Mouse (Mus musculus): Measurements from ENCODE around the gene Mydgf. TPM values are rescaled to one million over a fixed set of nuclear protein-coding genes. Genes with fewer than 3 reads are reported as not detected.

Gene Mydgf
- polyA plus RNA-seq, 1 experiment from 2014 or later = 94.7 TPM

- H3K4me2 ChIP-seq (replicated peaks; ENCODE audit: low read depth, low read length) = no peak overlapping the region
- no peak for ATAC-seq (ENCODE audit: insufficient number of reproducible peaks, insufficient read depth, low FRiP score, low read depth)
- no peak overlapping the region for H3K27ac ChIP-seq (ENCODE audit: low read length)
- no peak overlapping the region for H3K4me3 ChIP-seq (ENCODE audit: low read depth, low read length)
- no peaks in the 10 kb centered on the region for H3K36me3 ChIP-seq (ENCODE audit: control insufficient read depth, insufficient read depth, low read length)
- WGBS = 47% methylated on average over 12 of the region's 12 CpGs
- no peak overlapping the region for H3K9ac ChIP-seq (replicated peaks; ENCODE audit: low read depth, low read length)
- H3K9me3 ChIP-seq (ENCODE audit: control insufficient read depth, low read depth, low read length) = no peaks in the 10 kb centered on the region
- H3K27me3 ChIP-seq (ENCODE audit: control insufficient read depth, insufficient read depth, low read length) = peaks cover 19% of the 10 kb centered on the region
- 0 out of 2 replicates have a peak, but pooled peaks cover under 1% of the 10 kb centered on the region for H3K4me1 ChIP-seq (ENCODE audit: control insufficient read depth, insufficient read depth, low read length)
These were observed 36.3 kb downstream of the Mydgf start for GRCm38 (mm10) chr17:56147420-56147819.

GRCm38 (mm10) chr17:56146131-56146530 lies 37.6 kb downstream of the Mydgf start:
- H3K9me3 ChIP-seq (ENCODE audit: control insufficient read depth, low read depth, low read length) = no peaks in the 10 kb centered on the region
- ATAC-seq (ENCODE audit: insufficient number of reproducible peaks, insufficient read depth, low FRiP score, low read depth) = no peak
- H3K27ac ChIP-seq (ENCODE audit: low read length) = no peak overlapping the region
- H3K4me1 ChIP-seq (ENCODE audit: control insufficient read depth, insufficient read depth, low read length) = peaks cover 8% of the 10 kb centered on the region; the same call in 1 of the 2 replicates
- no peak overlapping the region for H3K4me3 ChIP-seq (ENCODE audit: low read depth, low read length)
- no peak overlapping the region for H3K9ac ChIP-seq (replicated peaks; ENCODE audit: low read depth, low read length)
- H3K4me2 ChIP-seq (replicated peaks; ENCODE audit: low read depth, low read length) = no peak overlapping the region
- WGBS = 26% methylated on average over 9 of the region's 9 CpGs
- H3K27me3 ChIP-seq (ENCODE audit: control insufficient read depth, insufficient read depth, low read length) = peaks cover 27% of the 10 kb centered on the region
- H3K36me3 ChIP-seq (ENCODE audit: control insufficient read depth, insufficient read depth, low read length) = no peaks in the 10 kb centered on the region

- no peak for ATAC-seq (ENCODE audit: insufficient number of reproducible peaks, insufficient read depth, low FRiP score, low read depth)
- Histone ChIP-seq H3K27ac (ENCODE audit: low read length) (no peak overlapping the region), H3K36me3 (ENCODE audit: control insufficient read depth, insufficient read depth, low read length) (no peaks in the 10 kb centered on the region), H3K4me1 (ENCODE audit: control insufficient read depth, insufficient read depth, low read length) (peaks cover 11% of the 10 kb centered on the region; the same call in 1 of the 2 replicates), H3K27me3 (ENCODE audit: control insufficient read depth, insufficient read depth, low read length) (peaks cover 38% of the 10 kb centered on the region), H3K9ac (replicated peaks; ENCODE audit: low read depth, low read length) (no peak overlapping the region), H3K4me2 (replicated peaks; ENCODE audit: low read depth, low read length) (no peak overlapping the region), H3K4me3 (ENCODE audit: low read depth, low read length) (no peak overlapping the region), H3K9me3 (ENCODE audit: control insufficient read depth, low read depth, low read length) (no peaks in the 10 kb centered on the region)
- WGBS = 68% methylated on average over 9 of the region's 9 CpGs
These were observed 39.2 kb downstream of the Mydgf start for GRCm38 (mm10) chr17:56144546-56144945.

GRCm38 (mm10) chr17:56141702-56142605 lies 41.8 kb downstream of the Mydgf start:
- peak; percentile 19; the same call in 1 of the 2 replicates for ATAC-seq (ENCODE audit: insufficient number of reproducible peaks, insufficient read depth, low FRiP score, low read depth)
- peak overlapping the region; percentile 70 for H3K4me2 ChIP-seq (replicated peaks; ENCODE audit: low read depth, low read length)
- no peaks in the 10 kb centered on the region for H3K36me3 ChIP-seq (ENCODE audit: control insufficient read depth, insufficient read depth, low read length)
- peaks cover 15% of the 10 kb centered on the region; the same call in 1 of the 2 replicates for H3K4me1 ChIP-seq (ENCODE audit: control insufficient read depth, insufficient read depth, low read length)
- peaks cover 28% of the 10 kb centered on the region for H3K27me3 ChIP-seq (ENCODE audit: control insufficient read depth, insufficient read depth, low read length)
- H3K27ac ChIP-seq (ENCODE audit: low read length) = no peak overlapping the region
- 0 out of 2 replicates have a peak overlapping the region, but pooled peaks have one; percentile 18 for H3K9ac ChIP-seq (replicated peaks; ENCODE audit: low read depth, low read length)
- H3K9me3 ChIP-seq (ENCODE audit: control insufficient read depth, low read depth, low read length) = no peaks in the 10 kb centered on the region
- peak overlapping the region; percentile 35 for H3K4me3 ChIP-seq (ENCODE audit: low read depth, low read length)
- WGBS = under 1% methylated on average over 41 of the region's 47 CpGs

GRCm38 (mm10) chr17:56139858-56140595 lies 43.7 kb downstream of the Mydgf start, which contains the start of gene Sema6b:
TSS of gene Sema6b (minus strand) at chr17:56140343.
- H3K9me3 ChIP-seq (ENCODE audit: control insufficient read depth, low read depth, low read length) = no peaks in the 10 kb centered on the region
- peaks cover 28% of the 10 kb centered on the region for H3K27me3 ChIP-seq (ENCODE audit: control insufficient read depth, insufficient read depth, low read length)
- H3K4me3 ChIP-seq (ENCODE audit: low read depth, low read length) = peak within 1 kb of the TSS; percentile 68
- no peaks in the 10 kb centered on the region for H3K36me3 ChIP-seq (ENCODE audit: control insufficient read depth, insufficient read depth, low read length)
- 2% methylated on average over 78 of the region's 79 CpGs for WGBS
- no peak within 1 kb of the TSS for H3K9ac ChIP-seq (replicated peaks; ENCODE audit: low read depth, low read length)
- 0 out of 2 replicates have a peak, but pooled peaks have one; percentile 3 for ATAC-seq (ENCODE audit: insufficient number of reproducible peaks, insufficient read depth, low FRiP score, low read depth)
- no peak within 1 kb of the TSS for H3K27ac ChIP-seq (ENCODE audit: low read length)
- peak within 1 kb of the TSS; percentile 100 for H3K4me2 ChIP-seq (replicated peaks; ENCODE audit: low read depth, low read length)
- peaks cover 15% of the 10 kb centered on the region; the same call in 1 of the 2 replicates for H3K4me1 ChIP-seq (ENCODE audit: control insufficient read depth, insufficient read depth, low read length)

- Histone ChIP-seq H3K4me3 (ENCODE audit: low read depth, low read length) (peak overlapping the region; percentile 68), H3K27me3 (ENCODE audit: control insufficient read depth, insufficient read depth, low read length) (peaks cover 24% of the 10 kb centered on the region), H3K9me3 (ENCODE audit: control insufficient read depth, low read depth, low read length) (no peaks in the 10 kb centered on the region), H3K4me1 (ENCODE audit: control insufficient read depth, insufficient read depth, low read length) (peaks cover 20% of the 10 kb centered on the region; the same call in 1 of the 2 replicates), H3K9ac (replicated peaks; ENCODE audit: low read depth, low read length) (no peak overlapping the region), H3K4me2 (replicated peaks; ENCODE audit: low read depth, low read length) (peak overlapping the region; percentile 100), H3K36me3 (ENCODE audit: control insufficient read depth, insufficient read depth, low read length) (no peaks in the 10 kb centered on the region), H3K27ac (ENCODE audit: low read length) (no peak overlapping the region)
- no peak for ATAC-seq (ENCODE audit: insufficient number of reproducible peaks, insufficient read depth, low FRiP score, low read depth)
- 10% methylated on average over 20 of the region's 21 CpGs for WGBS
These were observed 44.4 kb downstream of the Mydgf start for GRCm38 (mm10) chr17:56139355-56139754.

GRCm38 (mm10) chr17:56137839-56138613 lies 45.7 kb downstream of the Mydgf start:
- Histone ChIP-seq H3K27me3 (ENCODE audit: control insufficient read depth, insufficient read depth, low read length) (peaks cover 24% of the 10 kb centered on the region), H3K27ac (ENCODE audit: low read length) (no peak overlapping the region), H3K36me3 (ENCODE audit: control insufficient read depth, insufficient read depth, low read length) (no peaks in the 10 kb centered on the region), H3K9ac (replicated peaks; ENCODE audit: low read depth, low read length) (no peak overlapping the region), H3K9me3 (ENCODE audit: control insufficient read depth, low read depth, low read length) (no peaks in the 10 kb centered on the region), H3K4me1 (ENCODE audit: control insufficient read depth, insufficient read depth, low read length) (peaks cover 26% of the 10 kb centered on the region; the same call in 1 of the 2 replicates), H3K4me3 (ENCODE audit: low read depth, low read length) (no peak overlapping the region), H3K4me2 (replicated peaks; ENCODE audit: low read depth, low read length) (no peak overlapping the region)
- WGBS = 16% methylated on average over 25 of the region's 25 CpGs
- no peak for ATAC-seq (ENCODE audit: insufficient number of reproducible peaks, insufficient read depth, low FRiP score, low read depth)

All from stomach, embryonic 14.5 days (tissue).